Mouse (Mus musculus) cortical plate, adult 2 months (tissue): ENCODE results near the gene Gmcl1. TPM values are rescaled to one million over a fixed set of nuclear protein-coding genes. Genes with fewer than 3 reads are reported as not detected.

ENCODE experiments used
- H3K27ac ChIP-seq: fragments of 200-500 bp; 2 replicates; pipeline ENCODE4 v1.5.1; 2012; ENCODE audit warnings: low read length, control low read depth, inconsistent platforms; ENCODE audit not compliant: insufficient read depth
- H3K4me1 ChIP-seq: fragments of 200-500 bp; 2 replicates; pipeline ENCODE4 v1.6.1; 2011; ENCODE audit warnings: low read length; ENCODE audit not compliant: control insufficient read depth, insufficient read depth
- H3K4me3 ChIP-seq: fragments of 200-500 bp; 2 replicates; pipeline ENCODE4 v1.5.1; 2011; ENCODE audit warnings: mild to moderate bottlenecking, low read length, control low read depth; ENCODE audit not compliant: insufficient read depth
- CTCF ChIP-seq: fragments of 200-500 bp; IDR thresholded peaks from 2 replicates; pipeline ENCODE4 v1.5.1; 2011; ENCODE audit warnings: mild to moderate bottlenecking, control low read depth, low read length; ENCODE audit not compliant: insufficient read depth; ENCODE audit errors: extremely low read depth
- POLR2A ChIP-seq: fragments of 200-500 bp; IDR thresholded peaks from 2 replicates; pipeline ENCODE4 v1.6.1; 2011; ENCODE audit warnings: mild to moderate bottlenecking, low read length, control low read depth; ENCODE audit not compliant: insufficient read depth; ENCODE audit errors: extremely low read depth
- polyA plus RNA-seq: library from polyadenylated mRNA; depleted of rRNA; stranded (reverse); fragments of >200 nt; gene quantifications from 2 replicates; pipeline ENCODE4 v1.2.3, GENCODE M21; 2012; rRNA removed

Gmcl1 gene
- polyA plus RNA-seq, 1 experiment, result 28.6 TPM

GRCm38 (mm10) chr6:86645551-86645950 lies 87.6 kb downstream of the Gmcl1 start:
- no peak overlapping the region for H3K27ac ChIP-seq
- no peaks in the 10 kb centered on the region for H3K4me1 ChIP-seq
- TF ChIP-seq POLR2A (no peak), CTCF (no peak)
- no peak overlapping the region for H3K4me3 ChIP-seq

DNA sequence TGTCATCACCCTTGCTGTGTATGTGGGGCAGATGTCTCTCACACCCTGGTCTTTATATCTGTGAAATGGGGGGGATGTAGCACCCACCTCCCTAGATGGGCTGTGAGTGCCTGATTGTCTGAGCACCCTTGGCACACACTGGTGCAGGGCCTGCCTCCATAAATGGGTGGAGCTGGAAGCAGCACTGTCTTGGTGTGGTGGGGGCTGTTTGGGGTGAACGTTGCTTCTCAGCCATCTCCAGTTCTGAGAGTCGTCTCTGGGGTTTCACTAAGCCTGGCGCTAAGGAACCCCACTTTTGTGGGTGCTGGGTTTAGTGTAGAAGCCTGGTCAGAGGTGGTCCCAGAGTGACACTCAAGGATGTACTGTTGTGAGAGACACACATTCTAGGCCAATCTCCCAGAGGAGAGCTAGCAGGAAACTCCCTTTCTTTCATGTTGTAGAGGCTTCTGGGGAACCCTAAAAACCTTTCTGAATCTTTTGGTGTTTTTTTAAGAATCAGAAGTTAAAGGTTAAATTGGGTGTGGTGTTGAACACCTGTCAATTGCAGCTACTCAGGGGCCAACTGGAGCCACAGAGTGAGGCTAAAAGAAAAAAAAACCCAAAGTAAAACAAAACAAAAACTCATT lies 88.3 kb downstream of the Gmcl1 start:
- Histone ChIP-seq H3K27ac (no peak overlapping the region), H3K4me3 (no peak overlapping the region), H3K4me1 (no peaks in the 10 kb centered on the region)
- TF ChIP-seq POLR2A, result no peak
- TF ChIP-seq CTCF, result no peak

Other genes starting within 250 kb of the Gmcl1 start
- 158 and 165 TPM in 2 replicates for gene Pcbp1, start 207.1 kb downstream of the Gmcl1 start, polyA plus RNA-seq
- gene Asprv1, start 105.2 kb downstream of the Gmcl1 start, polyA plus RNA-seq, result 3.0 and 4.0 TPM in 2 replicates
- 20.6 and 20.8 TPM in 2 replicates for gene Mxd1, start 64.2 kb downstream of the Gmcl1 start, polyA plus RNA-seq
- gene Snrnp27, start 48.9 kb downstream of the Gmcl1 start, polyA plus RNA-seq, result 55.2 and 59.4 TPM in 2 replicates
- gene Anxa4, start 60.2 kb upstream of the Gmcl1 start, polyA plus RNA-seq, result 7.0 and 7.1 TPM in 2 replicates
- 152 and 173 TPM in 2 replicates for gene Aak1, start 116.1 kb upstream of the Gmcl1 start, polyA plus RNA-seq